Mouse (Mus musculus) brain, embryonic 14.5 days (tissue): ENCODE results near the gene Zfp213. TPM values are rescaled to one million over a fixed set of nuclear protein-coding genes. Genes with fewer than 3 reads are reported as not detected.
"Not testable (repeated sequence)": the region's sequence is repeated elsewhere in the genome, so short reads cannot be mapped to it uniquely, and the experiment has no call there.

Experiments used
- DNase-seq: peaks from one replicate; pipeline ENCODE4 v3.0.0-alpha.2; 2011; ENCODE audit warnings: low read depth
- CTCF ChIP-seq: fragments of 200-500 bp; IDR thresholded peaks from 2 replicates; pipeline ENCODE4 v1.5.1; 2012; ENCODE audit warnings: inconsistent platforms, mild to moderate bottlenecking, moderate library complexity, borderline replicate concordance; ENCODE audit not compliant: insufficient read depth, insufficient read length; ENCODE audit errors: extremely low read depth
- POLR2A ChIP-seq: fragments of 200-500 bp; IDR thresholded peaks from 2 replicates; pipeline ENCODE4 v1.6.1; 2012; ENCODE audit warnings: mild to moderate bottlenecking, inconsistent platforms, borderline replicate concordance; ENCODE audit not compliant: poor library complexity, insufficient read depth, insufficient read length, severe bottlenecking; ENCODE audit errors: extremely low read depth
- polyA plus RNA-seq: library from polyadenylated mRNA; depleted of rRNA; stranded (reverse); fragments of >200 nt; gene quantifications from 2 replicates; pipeline ENCODE4 v1.2.3, GENCODE M21; 2012; rRNA removed

Zfp213 gene
- polyA plus RNA-seq, 1 experiment: 16.7 TPM

- not testable (repeated sequence) for DNase-seq
Measured at GRCm38 (mm10) chr17:23522941-23523732, 40.9 kb downstream of the Zfp213 start.

GRCm38 (mm10) chr17:23518701-23519423 lies 45.2 kb downstream of the Zfp213 start:
- TF ChIP-seq CTCF (no peak), POLR2A (no peak)
- DNase-seq: no peak

Other genes starting within 250 kb of the Zfp213 start
- gene Vmn2r115, start 220.5 kb downstream of the Zfp213 start, polyA plus RNA-seq: not detected in 2 replicates
- not detected in 2 replicates for gene Vmn2r116, start 179.6 kb downstream of the Zfp213 start, polyA plus RNA-seq
- not detected in 2 replicates for gene Vmn2r117, start 84.5 kb downstream of the Zfp213 start, polyA plus RNA-seq
- gene Zfp13, start 35.2 kb upstream of the Zfp213 start, polyA plus RNA-seq: 46.8 and 47.4 TPM in 2 replicates
- 0.05 and 0.22 TPM in 2 replicates for gene Zscan10, start 36.6 kb upstream of the Zfp213 start, polyA plus RNA-seq
- 1.3 and 1.9 TPM in 2 replicates for gene Mmp25, start 81.0 kb upstream of the Zfp213 start, polyA plus RNA-seq
- gene Bicdl2, start 96.3 kb upstream of the Zfp213 start, polyA plus RNA-seq: 0.08 and 0.24 TPM in 2 replicates
- 67.6 and 81.2 TPM in 2 replicates for gene Hcfc1r1, start 109.4 kb upstream of the Zfp213 start, polyA plus RNA-seq
- 38.7 and 54.6 TPM in 2 replicates for gene Thoc6, start 109.6 kb upstream of the Zfp213 start, polyA plus RNA-seq
- 1.7 and 2.1 TPM in 2 replicates for gene Tnfrsf12a, start 113.2 kb upstream of the Zfp213 start, polyA plus RNA-seq
- gene Cldn6, start 115.0 kb upstream of the Zfp213 start, polyA plus RNA-seq: 0.83 and 1.3 TPM in 2 replicates
- 0.92 and 0.93 TPM in 2 replicates for gene Cldn9, start 119.8 kb upstream of the Zfp213 start, polyA plus RNA-seq
- 0.14 and 0.28 TPM in 2 replicates for gene 1520401A03Rik, start 158.5 kb upstream of the Zfp213 start, polyA plus RNA-seq
- 24.4 and 47.9 TPM in 2 replicates for gene Pkmyt1, start 162.1 kb upstream of the Zfp213 start, polyA plus RNA-seq
- gene Paqr4, start 176.6 kb upstream of the Zfp213 start, polyA plus RNA-seq: 33.3 and 41.0 TPM in 2 replicates
- gene Kremen2, start 181.6 kb upstream of the Zfp213 start, polyA plus RNA-seq: 2.8 and 3.7 TPM in 2 replicates
- 110 and 150 TPM in 2 replicates for gene Flywch1, start 207.4 kb upstream of the Zfp213 start, polyA plus RNA-seq
- 54.6 and 59.4 TPM in 2 replicates for gene Flywch2, start 221.8 kb upstream of the Zfp213 start, polyA plus RNA-seq
- 749 and 826 TPM in 2 replicates for gene Srrm2, start 226.3 kb upstream of the Zfp213 start, polyA plus RNA-seq